Mouse (Mus musculus): ENCODE results near the gene Pik3cb.

Gene Pik3cb

GRCm38 (mm10) chr9:99140063-99140882, at the start of gene Pik3cb:
Gene Pik3cb, minus strand, starts transcription at chr9:99140621.
- peak; percentile 97 to 99 for DNase-seq

GRCm38 (mm10) chr9:99183043-99183670, 42.7 kb upstream of the Pik3cb start:
- peak in 1 of 2 experiments; percentile 24 for DNase-seq

GRCm38 (mm10) chr9:99182121-99182520, 41.7 kb upstream of the Pik3cb start:
- peak in 1 of 2 experiments; percentile 36 for DNase-seq

- no peak for DNase-seq
These were observed 39.9 kb upstream of the Pik3cb start for GRCm38 (mm10) chr9:99180272-99180671.

- no peak for DNase-seq
These were observed 38.3 kb upstream of the Pik3cb start for GRCm38 (mm10) chr9:99178736-99179135.

GRCm38 (mm10) chr9:99175774-99176173, 35.4 kb upstream of the Pik3cb start:
- DNase-seq, result no peak

- no peak for DNase-seq
These were observed 32.4 kb upstream of the Pik3cb start for GRCm38 (mm10) chr9:99172811-99173210.

GRCm38 (mm10) chr9:99171186-99171585, 30.8 kb upstream of the Pik3cb start:
- no peak for DNase-seq

- DNase-seq, result no peak
These were observed 28.6 kb upstream of the Pik3cb start for GRCm38 (mm10) chr9:99169029-99169428.

- no peak for DNase-seq
These were observed 26.5 kb upstream of the Pik3cb start for GRCm38 (mm10) chr9:99166946-99167345.

GRCm38 (mm10) chr9:99165956-99166355, 25.5 kb upstream of the Pik3cb start:
- DNase-seq, result no peak

GRCm38 (mm10) chr9:99164664-99165226, 24.3 kb upstream of the Pik3cb start:
- no peak for DNase-seq

- no peak for DNase-seq
These were observed 23.7 kb upstream of the Pik3cb start for GRCm38 (mm10) chr9:99164148-99164503.

- no peak for DNase-seq
These were observed 23.2 kb upstream of the Pik3cb start for GRCm38 (mm10) chr9:99163420-99164147.

GRCm38 (mm10) chr9:99162839-99163238, 22.4 kb upstream of the Pik3cb start:
- DNase-seq, result no peak

- DNase-seq, result no peak
These were observed 20.4 kb upstream of the Pik3cb start for GRCm38 (mm10) chr9:99160780-99161179.

GRCm38 (mm10) chr9:99159932-99160331, 19.5 kb upstream of the Pik3cb start:
- DNase-seq, result no peak

GRCm38 (mm10) chr9:99158708-99159107, 18.3 kb upstream of the Pik3cb start:
- no peak for DNase-seq

- DNase-seq, result no peak
These were observed 17.8 kb upstream of the Pik3cb start for GRCm38 (mm10) chr9:99158203-99158632.

- peak; percentile 68 to 76 for DNase-seq
These were observed 13.2 kb upstream of the Pik3cb start for GRCm38 (mm10) chr9:99153655-99154054.

GRCm38 (mm10) chr9:99152699-99153490, 12.5 kb upstream of the Pik3cb start:
- DNase-seq, result no peak
